Mouse (Mus musculus) adrenal gland, postnatal 0 days (tissue): ENCODE results near the gene Unc13b. TPM values are rescaled to one million over a fixed set of nuclear protein-coding genes. Genes with fewer than 3 reads are reported as not detected.

Experiments used
- polyA plus RNA-seq: library from polyadenylated mRNA; unstranded; fragments of >200 nt; fragmentation: Nextera tagmentation; extraction: Ambion mirVana; gene quantifications from 2 replicates; pipeline ENCODE4 v1.2.1, GENCODE M21; 2015

Unc13b gene
- 2.6 and 3.0 TPM in 2 replicates for polyA plus RNA-seq

DNA sequence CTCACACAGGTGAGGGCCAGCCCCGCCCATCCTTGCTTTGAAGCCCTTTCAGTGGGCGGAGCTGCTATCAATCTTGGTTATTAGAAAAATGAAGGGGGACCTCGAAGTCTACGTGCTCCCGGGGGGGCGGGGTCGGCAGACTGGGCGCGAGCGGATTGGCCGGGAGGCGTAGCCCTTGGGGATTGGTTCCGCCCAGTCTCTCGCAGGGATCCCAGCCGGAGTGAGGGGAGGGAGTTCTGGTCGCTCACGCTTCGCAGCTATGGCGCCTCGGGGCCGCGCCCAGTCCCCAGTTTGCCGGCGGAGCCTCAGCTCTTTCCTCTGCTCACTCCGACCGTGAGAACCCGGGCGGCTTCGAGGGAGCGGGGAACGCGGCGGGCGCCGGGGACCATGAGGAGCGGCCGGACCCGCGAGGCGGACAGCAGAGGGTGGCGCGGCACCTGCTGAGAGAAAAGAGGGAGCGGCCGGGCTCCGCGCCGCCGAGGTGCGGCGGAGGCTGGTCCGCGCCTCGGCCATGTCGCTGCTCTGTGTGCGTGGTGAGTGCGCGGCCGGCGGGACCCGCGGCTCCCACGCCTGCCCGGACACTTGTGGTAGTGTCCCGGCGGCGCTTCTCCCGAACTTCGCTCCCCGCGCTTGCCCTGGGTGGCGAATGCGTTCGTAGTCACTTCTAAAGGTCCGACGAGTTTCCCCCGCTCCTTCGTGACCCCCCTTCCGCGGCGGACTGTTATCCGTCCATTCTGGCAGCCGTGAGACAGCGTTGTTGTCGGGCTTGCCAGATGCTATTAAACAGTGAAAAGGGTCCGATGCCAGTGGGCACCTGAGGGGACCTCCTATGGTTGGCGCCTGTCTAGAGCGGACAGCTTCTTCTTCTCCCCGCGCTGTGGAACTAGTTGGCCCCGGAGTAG is at the start of gene Unc13b:
Gene Unc13b (plus strand): TSS at position 201 of the 902 bp plus-strand sequence.

GRCm38 (mm10) chr4:43010161-43011038 is 48.4 kb upstream of the Unc13b start, which contains the start of gene Fancg:
Gene Fancg, minus strand, starts transcription at chr4:43010506.

DNA sequence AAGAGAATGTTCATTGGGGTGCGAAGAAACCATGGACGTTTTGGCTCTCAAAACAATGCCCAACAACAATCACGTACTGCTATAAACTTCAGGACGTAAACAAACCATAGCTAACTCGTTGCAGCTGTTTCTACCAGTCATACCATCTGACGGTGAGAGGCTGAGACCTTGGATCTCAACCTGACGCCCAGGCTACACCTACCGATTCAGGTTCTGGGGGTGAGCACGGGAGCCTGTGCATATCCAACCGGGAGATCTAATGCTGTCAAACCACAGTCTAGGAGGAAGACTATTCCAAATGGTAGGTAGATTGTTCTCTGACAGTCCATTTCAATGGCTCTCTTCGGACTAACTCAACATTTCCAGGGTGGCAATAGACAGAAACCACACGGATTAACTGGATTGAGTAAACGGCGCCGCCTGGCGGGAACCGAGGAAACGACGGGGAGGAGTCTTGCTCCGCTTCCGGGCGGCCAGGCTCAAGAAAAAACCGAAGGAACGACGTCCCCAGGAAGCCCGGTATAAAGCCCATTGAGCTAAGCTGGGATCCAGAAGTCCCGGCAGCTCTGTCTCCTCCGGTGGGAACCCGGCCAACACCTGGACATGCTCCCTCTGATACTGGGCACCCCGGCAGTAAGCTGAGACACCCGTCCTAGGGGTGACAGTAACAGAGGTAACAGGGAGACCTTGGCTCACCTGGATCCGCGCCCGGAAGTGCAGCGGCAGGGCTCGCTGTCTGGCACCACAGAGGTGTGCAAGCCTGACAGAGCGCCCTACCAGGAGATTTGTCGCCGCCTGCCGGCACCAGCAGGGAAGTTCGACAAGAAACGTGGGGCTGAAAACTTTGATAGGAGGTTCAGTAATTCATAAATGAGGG is 33.4 kb upstream of the Unc13b start, which contains the start of gene Pigo:
Gene Pigo (minus strand): TSS at position 736 of the 877 bp plus-strand sequence.

DNA sequence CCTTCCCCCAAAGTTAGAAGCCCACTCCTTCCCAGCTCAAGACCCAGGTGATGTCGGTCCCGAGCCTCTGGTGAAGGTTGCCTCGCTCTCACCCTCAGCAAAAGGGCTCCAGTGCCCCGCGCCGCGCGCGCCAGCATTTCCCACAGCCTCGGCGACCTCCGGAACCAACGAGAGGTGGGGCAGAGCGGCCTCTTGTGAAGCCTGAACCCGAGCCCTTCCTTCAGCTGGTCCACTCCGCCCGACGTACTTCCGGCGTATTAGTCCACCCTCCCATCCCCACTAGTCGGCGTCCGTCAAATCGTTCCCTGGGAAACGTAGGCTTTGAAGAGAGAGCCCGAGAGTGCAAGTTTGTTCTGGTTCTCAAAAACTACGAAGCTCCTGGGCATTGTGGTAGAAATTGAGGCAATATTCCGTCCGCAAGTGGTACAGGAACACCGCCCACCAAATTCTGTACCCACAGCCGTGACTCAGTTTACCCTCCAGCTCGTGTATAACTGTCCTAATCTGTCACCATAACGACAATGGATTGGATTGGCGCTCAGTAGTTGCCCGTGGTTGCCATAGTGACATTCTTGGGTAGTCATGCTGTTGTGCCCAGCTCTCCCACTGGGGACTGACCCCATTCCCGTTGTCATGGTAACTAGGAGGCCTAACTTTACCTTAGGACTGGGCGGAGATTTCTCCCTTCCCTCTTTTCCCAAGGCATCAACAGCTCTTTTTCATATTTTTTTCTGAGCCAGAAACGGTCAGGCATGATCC is 27.3 kb upstream of the Unc13b start, which contains the start of gene Stoml2:
Gene Stoml2 (minus strand): TSS at position 474 of the 759 bp plus-strand sequence.

GRCm38 (mm10) chr4:43045659-43046302 is 13.0 kb upstream of the Unc13b start, which contains the start of gene Fam214b:
Gene Fam214b, minus strand, starts transcription at chr4:43046220.

GRCm38 (mm10) chr4:43266623-43267322 is 208.0 kb downstream of the Unc13b start, which contains the start of gene Atp8b5:
Gene Atp8b5, plus strand, starts transcription at chr4:43267159.

Other genes with a start within 250 kb of the Unc13b start
- 0.06 TPM in 1 of 2 replicates, not detected in the other for gene Fam205a1, start 205.1 kb upstream of the Unc13b start, polyA plus RNA-seq
- 0.09 and 0.28 TPM in 2 replicates for gene Gm12394, start 202.2 kb upstream of the Unc13b start, polyA plus RNA-seq
- gene Fam205c, start 184.7 kb upstream of the Unc13b start, polyA plus RNA-seq = 0.24 and 0.95 TPM in 2 replicates
- gene Phf24, start 142.3 kb upstream of the Unc13b start, polyA plus RNA-seq = 1.3 and 3.7 TPM in 2 replicates
- 6.4 and 7.8 TPM in 2 replicates for gene Dnajb5, start 109.1 kb upstream of the Unc13b start, polyA plus RNA-seq
- 0.25 and 0.59 TPM in 2 replicates for gene 1700022I11Rik, start 89.3 kb upstream of the Unc13b start, polyA plus RNA-seq
- 248 and 385 TPM in 2 replicates for gene Vcp, start 58.4 kb upstream of the Unc13b start, polyA plus RNA-seq
- 7.6 and 10.2 TPM in 2 replicates for gene Fancg, start 48.4 kb upstream of the Unc13b start, polyA plus RNA-seq
- 9.7 and 11.1 TPM in 2 replicates for gene Pigo, start 33.1 kb upstream of the Unc13b start, polyA plus RNA-seq
- 260 and 353 TPM in 2 replicates for gene Stoml2, start 27.2 kb upstream of the Unc13b start, polyA plus RNA-seq
- gene Fam214b, start 12.7 kb upstream of the Unc13b start, polyA plus RNA-seq = 8.2 and 14.9 TPM in 2 replicates
- 0.23 and 0.71 TPM in 2 replicates for gene Atp8b5, start 208.2 kb downstream of the Unc13b start, polyA plus RNA-seq